Mouse (Mus musculus) liver, adult 10 weeks (tissue): ENCODE measurements around the gene Zfp113. TPM values are rescaled to one million over a fixed set of nuclear protein-coding genes. Genes with fewer than 3 reads are reported as not detected.

Experiments
- polyA plus RNA-seq: library from polyadenylated mRNA; stranded (reverse); fragments of 350-450 nt; fragmentation: Illumina TruSeq; extraction: RNeasy Lipid Tissue Mini Kit (QIAGEN cat#74804); gene quantifications from one replicate; pipeline ENCODE4 v1.2.3, GENCODE M21; 2014; ENCODE audit warnings: low read depth, low replicate concordance

Zfp113 gene
- 6.7 TPM for polyA plus RNA-seq

GRCm38 (mm10) chr5:138155443-138155976 is at the start of gene Zfp113:
Gene Zfp113 (minus strand): TSS chr5:138155744.

GRCm38 (mm10) chr5:138193771-138194727 is 38.5 kb upstream of the Zfp113 start, which contains the start of gene Mblac1:
Gene Mblac1 (plus strand): TSS chr5:138194314.

GRCm38 (mm10) chr5:138186950-138187638 is 31.6 kb upstream of the Zfp113 start, which contains the start of the genes Taf6 and Cnpy4:
Gene Taf6 (minus strand): TSS chr5:138187451.
Gene Cnpy4 (plus strand): TSS chr5:138187485.

GRCm38 (mm10) chr5:138171695-138172491 is 16.3 kb upstream of the Zfp113 start, which contains the start of the genes Ap4m1 and Mcm7:
Gene Ap4m1 (plus strand): TSS chr5:138172002.
Gene Mcm7 (minus strand): TSS chr5:138172422.

GRCm38 (mm10) chr5:138160842-138161665 is 5.5 kb upstream of the Zfp113 start, which contains the start of gene Cops6:
Gene Cops6 (plus strand): TSS chr5:138161071.

GRCm38 (mm10) chr5:138116255-138117198 is 39.0 kb downstream of the Zfp113 start, which contains the start of gene Zscan21:
Gene Zscan21 (plus strand): TSS chr5:138116903.

Other genes with a start within 250 kb of the Zfp113 start
- gene Cyp3a13, start 234.1 kb downstream of the Zfp113 start, polyA plus RNA-seq = 371 TPM
- gene Gjc3, start 192.6 kb downstream of the Zfp113 start, polyA plus RNA-seq = 1.0 TPM
- 2,187 TPM for gene Azgp1, start 174.2 kb downstream of the Zfp113 start, polyA plus RNA-seq
- gene Smok3a, start 134.5 kb downstream of the Zfp113 start, polyA plus RNA-seq = not detected
- not detected for gene Smok3b, start 134.3 kb downstream of the Zfp113 start, polyA plus RNA-seq
- gene Smok3c, start 102.5 kb downstream of the Zfp113 start, polyA plus RNA-seq = not detected
- gene Zkscan1, start 70.7 kb downstream of the Zfp113 start, polyA plus RNA-seq = 22.7 TPM
- 10.4 TPM for gene Zscan21, start 38.8 kb downstream of the Zfp113 start, polyA plus RNA-seq
- 67.4 TPM for gene Cops6, start 5.3 kb upstream of the Zfp113 start, polyA plus RNA-seq
- 2.3 TPM for gene Ap4m1, start 16.3 kb upstream of the Zfp113 start, polyA plus RNA-seq
- 6.4 TPM for gene Mcm7, start 16.7 kb upstream of the Zfp113 start, polyA plus RNA-seq
- gene Taf6, start 31.7 kb upstream of the Zfp113 start, polyA plus RNA-seq = 4.8 TPM
- 4.6 TPM for gene Cnpy4, start 31.7 kb upstream of the Zfp113 start, polyA plus RNA-seq
- 0.29 TPM for gene Mblac1, start 38.6 kb upstream of the Zfp113 start, polyA plus RNA-seq
- gene Nxpe5, start 70.2 kb upstream of the Zfp113 start, polyA plus RNA-seq = not detected
- gene Lamtor4, start 99.7 kb upstream of the Zfp113 start, polyA plus RNA-seq = 1.3 TPM
- gene BC037034, start 108.3 kb upstream of the Zfp113 start, polyA plus RNA-seq = 1.8 TPM
- not detected for gene Gal3st4, start 117.1 kb upstream of the Zfp113 start, polyA plus RNA-seq
- not detected for gene Gm43720, start 124.2 kb upstream of the Zfp113 start, polyA plus RNA-seq
- 0.13 TPM for gene Gpc2, start 124.3 kb upstream of the Zfp113 start, polyA plus RNA-seq
- not detected for gene Stag3, start 124.5 kb upstream of the Zfp113 start, polyA plus RNA-seq
- gene Pvrig, start 186.2 kb upstream of the Zfp113 start, polyA plus RNA-seq = not detected